Mouse (Mus musculus) MEL (cell line): ENCODE measurements around the gene Wdpcp.

Source experiments
- BHLHE40 ChIP-seq: IDR thresholded peaks from 2 replicates; pipeline ENCODE4 v1.6.1; 2012; ENCODE audit warnings: low read depth, mild to moderate bottlenecking, inconsistent platforms, low read length, improper control_type of control experiment, borderline replicate concordance
- CHD2 ChIP-seq: IDR thresholded peaks from 2 replicates; pipeline ENCODE4 v1.6.1; 2011; ENCODE audit warnings: low read length, improper control_type of control experiment
- CTCF ChIP-seq, 3 experiments: IDR thresholded peaks in 2 of 3; conservative IDR thresholded peaks in 1 of 3; 2 replicates each; pipeline ENCODE4 v1.5.1; 2011 to 2012; ENCODE audit warnings: low read length in 3 of 3, low read depth in 2 of 3, mild to moderate bottlenecking in 2 of 3, improper control_type of control experiment in 1 of 3, inconsistent platforms in 1 of 3, mixed read lengths in 1 of 3, moderate library complexity in 1 of 3; ENCODE audit not compliant: control insufficient read depth in 1 of 3, insufficient read depth in 1 of 3, poor library complexity in 1 of 3, severe bottlenecking in 1 of 3
- EP300 ChIP-seq, 2 experiments: IDR thresholded peaks; 2 replicates each; pipeline ENCODE4 v1.6.1; 2011; ENCODE audit warnings: improper control_type of control experiment in 2 of 2, low read length in 2 of 2, low read depth in 1 of 2, mild to moderate bottlenecking in 1 of 2
- MAFK ChIP-seq: IDR thresholded peaks from 2 replicates; pipeline ENCODE4 v1.6.1; 2011; ENCODE audit warnings: low read depth, mild to moderate bottlenecking, low read length, improper control_type of control experiment, borderline replicate concordance
- MYC ChIP-seq: IDR thresholded peaks from 2 replicates; pipeline ENCODE4 v1.6.1; 2011; ENCODE audit warnings: low read depth, mild to moderate bottlenecking, low read length, improper control_type of control experiment, moderate library complexity
- POLR2A ChIP-seq, 2 experiments: IDR thresholded peaks; 2 replicates each; pipeline ENCODE4 v1.6.1; 2011 to 2012; ENCODE audit warnings: low read length in 2 of 2, mild to moderate bottlenecking in 2 of 2, control low read depth in 1 of 2, improper control_type of control experiment in 1 of 2, low read depth in 1 of 2, moderate library complexity in 1 of 2; ENCODE audit not compliant: control insufficient read depth in 1 of 2, insufficient read depth in 1 of 2, poor library complexity in 1 of 2
- POLR2AphosphoS2 ChIP-seq: IDR thresholded peaks from 2 replicates; pipeline ENCODE4 v1.6.1; 2011; ENCODE audit warnings: low read length, improper control_type of control experiment
- POLR2AphosphoS5 ChIP-seq: IDR thresholded peaks from 2 replicates; pipeline ENCODE4 v1.6.1; 2012; ENCODE audit warnings: low read depth, borderline replicate concordance, mild to moderate bottlenecking, inconsistent platforms, low read length, moderate library complexity, mixed read lengths
- RCOR1 ChIP-seq: IDR thresholded peaks from 2 replicates; pipeline ENCODE4 v1.6.1; 2012; ENCODE audit warnings: low read depth, mild to moderate bottlenecking, inconsistent platforms, low read length, improper control_type of control experiment
- SMC3 ChIP-seq: IDR thresholded peaks from 2 replicates; pipeline ENCODE4 v1.6.1; 2011; ENCODE audit warnings: low read depth, low read length, improper control_type of control experiment
- USF2 ChIP-seq, 2 experiments: IDR thresholded peaks; 2 replicates each; pipeline ENCODE4 v1.6.1; 2011 to 2012; ENCODE audit warnings: improper control_type of control experiment in 2 of 2, low read length in 2 of 2, borderline replicate concordance in 1 of 2, inconsistent platforms in 1 of 2, low read depth in 1 of 2, mild to moderate bottlenecking in 1 of 2; ENCODE audit not compliant: insufficient read depth in 1 of 2
- ZKSCAN1 ChIP-seq: IDR thresholded peaks from 2 replicates; pipeline ENCODE4 v1.6.1; 2012; ENCODE audit warnings: low read depth, mild to moderate bottlenecking, inconsistent platforms, low read length, improper control_type of control experiment, moderate library complexity
- ZMIZ1 ChIP-seq: IDR thresholded peaks from 2 replicates; pipeline ENCODE4 v1.6.1; 2012; ENCODE audit warnings: low read depth, mild to moderate bottlenecking, inconsistent platforms, low read length, improper control_type of control experiment, moderate library complexity

GRCm38 (mm10) chr11:21545021-21545420 is 27.0 kb upstream of the Wdpcp start:
- no peak for TF ChIP-seq POLR2A (IDR thresholded peaks at IDR 0.05; ENCODE audit: control insufficient read depth in 1 of 2, insufficient read depth in 1 of 2, low read depth in 1 of 2, low read length in 2 of 2, poor library complexity in 1 of 2)
- no peak for TF ChIP-seq MAFK
- no peak for TF ChIP-seq CTCF (IDR thresholded peaks at IDR 0.05 in 2 of 3, conservative IDR thresholded peaks at IDR 0.05 in 1 of 3; ENCODE audit: control insufficient read depth in 1 of 3, insufficient read depth in 1 of 3, low read depth in 2 of 3, low read length in 3 of 3, poor library complexity in 1 of 3, severe bottlenecking in 1 of 3)
- no peak for TF ChIP-seq RCOR1
- TF ChIP-seq ZMIZ1 = no peak
- TF ChIP-seq CHD2 = no peak
- TF ChIP-seq POLR2AphosphoS5 = no peak
- no peak for TF ChIP-seq POLR2AphosphoS2
- TF ChIP-seq MYC = no peak
- no peak for TF ChIP-seq USF2 (IDR thresholded peaks at IDR 0.05; ENCODE audit: borderline replicate concordance in 1 of 2, insufficient read depth in 1 of 2, low read depth in 1 of 2, low read length in 2 of 2)
- TF ChIP-seq SMC3 = no peak
- TF ChIP-seq BHLHE40 = no peak
- TF ChIP-seq ZKSCAN1 = no peak
- TF ChIP-seq EP300 (IDR thresholded peaks at IDR 0.05; ENCODE audit: low read depth in 1 of 2, low read length in 2 of 2) = no peak
